Mouse (Mus musculus) limb, embryonic 15.5 days (tissue): Measurements from ENCODE around the gene Avpi1. TPM values are rescaled to one million over a fixed set of nuclear protein-coding genes. Genes with fewer than 3 reads are reported as not detected.
A peak's percentile ranks its signal among the peaks of the same experiment; 100 is the strongest.

Source experiments
- ATAC-seq: fragments of 200-750 bp; cut with Nextera tagmentation; 2 replicates; pipeline ENCODE4 v1.8.0; 2017; ENCODE audit warnings: low read depth, moderate TSS enrichment; ENCODE audit not compliant: insufficient number of reproducible peaks, low FRiP score, low TSS enrichment
- H3K27ac ChIP-seq: fragments of 300-500 bp; sonication (generic); 2 replicates; pipeline ENCODE4 v1.5.1; 2015; ENCODE audit warnings: moderate library complexity, mild to moderate bottlenecking, inconsistent platforms
- H3K27me3 ChIP-seq: fragments of 300-500 bp; sonication (generic); 2 replicates; pipeline ENCODE4 v1.6.1; 2015; ENCODE audit warnings: inconsistent platforms
- H3K36me3 ChIP-seq: fragments of 300-500 bp; sonication (generic); 2 replicates; pipeline ENCODE4 v1.6.1; 2015; ENCODE audit warnings: inconsistent platforms
- H3K4me1 ChIP-seq: fragments of 300-500 bp; sonication (generic); 2 replicates; pipeline ENCODE4 v1.6.1; 2015; ENCODE audit warnings: inconsistent platforms
- H3K4me2 ChIP-seq: fragments of 300-500 bp; sonication (generic); 2 replicates; pipeline ENCODE4 v1.6.1; 2015; ENCODE audit warnings: mild to moderate bottlenecking, inconsistent platforms
- H3K4me3 ChIP-seq: fragments of 300-500 bp; sonication (generic); 2 replicates; pipeline ENCODE4 v1.5.1; 2015; ENCODE audit warnings: mild to moderate bottlenecking, inconsistent platforms
- H3K9ac ChIP-seq: fragments of 300-500 bp; sonication (generic); 2 replicates; pipeline ENCODE4 v1.6.1; 2015; ENCODE audit warnings: inconsistent platforms
- H3K9me3 ChIP-seq: fragments of 300-500 bp; sonication (generic); 2 replicates; pipeline ENCODE4 v1.6.1; 2016; ENCODE audit warnings: inconsistent platforms
- WGBS: fragments of 180-500 bp; shearing (Covaris S2); methylation state at CpG from one replicate; pipeline ENCODE4 v1.1.7; 2015; 5-methylcytosine and 5-hydroxymethylcytosine counted together
- polyA plus RNA-seq: library from polyadenylated mRNA; unstranded; fragments of >200 nt; fragmentation: Nextera tagmentation; extraction: Ambion mirVana; gene quantifications from 2 replicates; pipeline ENCODE4 v1.2.1, GENCODE M21; 2015

The Avpi1 gene
- polyA plus RNA-seq, 1 experiment from 2014 or later = 38.7 TPM

DNA sequence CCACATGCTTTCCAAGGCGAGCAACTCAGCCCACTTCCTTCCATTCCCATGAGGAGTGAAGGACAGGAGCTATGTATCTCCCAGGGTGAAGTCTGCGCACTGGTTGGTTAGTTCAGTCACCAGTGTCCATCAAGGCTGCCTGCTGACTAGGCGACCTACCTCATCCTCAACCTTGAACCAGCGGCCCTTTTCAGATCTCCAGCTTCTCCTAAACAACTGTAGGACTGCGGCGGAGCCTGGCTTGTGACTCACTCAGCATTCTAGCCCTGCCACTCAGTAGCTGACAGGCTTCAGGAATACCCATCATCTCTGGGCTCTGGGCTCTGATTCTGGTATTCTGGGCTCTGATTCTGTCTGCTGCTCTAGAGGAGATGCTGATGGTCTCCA, 2.6 kb downstream of the Avpi1 start:
- Histone ChIP-seq H3K4me2 (no peak overlapping the region), H3K4me1 (peaks cover 33% of the 10 kb centered on the region), H3K4me3 (no peak overlapping the region), H3K27me3 (no peaks in the 10 kb centered on the region), H3K36me3 (peaks cover 40% of the 10 kb centered on the region), H3K9ac (no peak overlapping the region), H3K27ac (no peak overlapping the region), H3K9me3 (no peaks in the 10 kb centered on the region)
- WGBS = 92% methylated on average over 6 of the region's 6 CpGs
- ATAC-seq = no peak

DNA sequence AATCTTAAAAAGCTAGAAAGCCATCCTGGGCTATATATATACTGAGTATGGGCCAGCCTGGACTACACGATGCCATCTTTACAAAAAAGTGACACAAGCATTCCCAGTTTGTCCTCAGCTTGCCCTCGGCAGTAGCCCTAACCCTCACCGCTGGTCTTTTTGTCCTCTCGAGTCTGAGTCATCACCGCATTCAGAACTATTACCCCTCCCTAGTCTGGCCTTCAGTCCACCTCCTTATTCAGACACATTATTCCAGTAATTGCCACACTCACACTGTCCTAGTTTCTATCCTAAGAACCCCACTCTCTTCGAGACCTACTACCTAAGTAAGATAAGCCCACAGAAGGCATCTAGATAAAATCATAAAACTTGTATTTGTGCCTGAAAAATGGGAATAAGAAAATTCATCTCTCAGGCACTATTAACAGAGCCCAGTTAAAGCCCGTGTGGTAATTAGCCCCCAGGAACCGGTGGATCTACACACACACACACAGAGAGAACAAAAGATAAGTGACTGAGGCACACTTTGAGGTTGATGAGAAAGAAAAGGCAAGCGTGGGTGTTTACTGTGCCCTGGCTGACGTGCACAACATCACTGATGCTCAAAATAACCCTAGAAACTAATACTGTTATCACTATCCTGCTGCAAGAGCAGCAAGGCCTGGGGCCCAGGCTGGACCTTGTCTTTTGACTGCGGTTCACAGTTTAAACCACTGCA, 3.2 kb downstream of the Avpi1 start:
- no peaks in the 10 kb centered on the region for H3K9me3 ChIP-seq
- no peak overlapping the region for H3K9ac ChIP-seq
- H3K4me3 ChIP-seq = no peak overlapping the region
- H3K27ac ChIP-seq = no peak overlapping the region
- H3K4me2 ChIP-seq = no peak overlapping the region
- peaks cover 45% of the 10 kb centered on the region for H3K36me3 ChIP-seq
- H3K4me1 ChIP-seq = peaks cover 30% of the 10 kb centered on the region
- 87% methylated on average over 11 of the region's 11 CpGs for WGBS
- ATAC-seq = no peak
- H3K27me3 ChIP-seq = no peaks in the 10 kb centered on the region

GRCm38 (mm10) chr19:42124684-42125083, 4.2 kb downstream of the Avpi1 start:
- H3K9ac ChIP-seq = no peak overlapping the region
- 83% methylated on average over 13 of the region's 13 CpGs for WGBS
- H3K4me3 ChIP-seq = no peak overlapping the region
- no peak for ATAC-seq
- peaks cover 20% of the 10 kb centered on the region for H3K4me1 ChIP-seq
- no peaks in the 10 kb centered on the region for H3K9me3 ChIP-seq
- H3K4me2 ChIP-seq = no peak overlapping the region
- no peaks in the 10 kb centered on the region for H3K27me3 ChIP-seq
- H3K36me3 ChIP-seq = peaks cover 54% of the 10 kb centered on the region
- H3K27ac ChIP-seq = no peak overlapping the region

DNA sequence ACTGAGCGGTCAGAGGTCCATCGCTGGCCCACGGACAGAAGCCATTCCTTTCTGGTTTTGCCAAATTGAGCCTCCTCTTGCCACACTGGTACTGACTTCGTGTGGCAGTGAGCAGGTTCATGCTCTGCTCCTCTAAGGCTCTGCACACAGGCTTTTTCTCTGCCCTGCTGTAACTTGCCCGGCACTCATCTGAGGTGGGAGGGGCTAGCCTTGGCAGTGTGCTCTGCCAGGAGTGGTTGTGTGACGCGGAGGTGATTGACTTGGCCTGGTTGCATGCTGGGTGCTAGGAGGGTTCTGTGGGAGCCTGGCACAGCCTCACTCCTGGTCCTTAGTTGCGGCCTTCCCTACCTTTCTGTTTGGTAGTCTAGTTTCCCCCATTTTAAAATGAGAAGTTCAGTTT, 8.4 kb downstream of the Avpi1 start:
- no peaks in the 10 kb centered on the region for H3K9me3 ChIP-seq
- H3K27me3 ChIP-seq = no peaks in the 10 kb centered on the region
- WGBS = 85% methylated on average over 8 of the region's 8 CpGs
- no peak overlapping the region for H3K27ac ChIP-seq
- no peak for ATAC-seq
- H3K4me2 ChIP-seq = no peak overlapping the region
- H3K4me3 ChIP-seq = no peak overlapping the region
- no peak overlapping the region for H3K9ac ChIP-seq
- peaks cover 92% of the 10 kb centered on the region for H3K36me3 ChIP-seq
- H3K4me1 ChIP-seq = no peaks in the 10 kb centered on the region

DNA sequence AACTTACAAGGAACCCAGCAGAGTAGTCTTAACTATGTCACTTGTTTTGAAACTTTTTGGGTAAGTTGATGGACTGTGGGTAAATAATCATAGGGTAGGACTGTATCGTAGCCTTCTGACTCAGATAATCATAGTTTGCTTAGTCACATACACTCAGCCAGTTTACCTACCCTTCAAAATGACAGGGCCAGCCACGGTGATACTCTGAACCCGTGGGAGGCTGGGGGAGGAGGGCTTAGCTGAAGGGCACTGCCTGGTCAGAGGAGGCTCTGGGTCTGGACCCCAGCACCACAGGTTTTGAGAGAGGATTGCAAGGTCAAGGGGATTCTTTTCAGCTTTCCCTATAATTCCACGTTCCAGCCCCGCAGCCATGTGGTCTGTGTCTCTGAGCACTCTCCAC, 10.3 kb downstream of the Avpi1 start:
- no peak overlapping the region for H3K4me2 ChIP-seq
- H3K4me1 ChIP-seq = no peaks in the 10 kb centered on the region
- H3K36me3 ChIP-seq = peaks cover 89% of the 10 kb centered on the region
- ATAC-seq = no peak
- no peaks in the 10 kb centered on the region for H3K9me3 ChIP-seq
- H3K9ac ChIP-seq = no peak overlapping the region
- no peak overlapping the region for H3K4me3 ChIP-seq
- WGBS = 89% methylated on average over 5 of the region's 5 CpGs
- H3K27me3 ChIP-seq = no peaks in the 10 kb centered on the region
- H3K27ac ChIP-seq = no peak overlapping the region

DNA sequence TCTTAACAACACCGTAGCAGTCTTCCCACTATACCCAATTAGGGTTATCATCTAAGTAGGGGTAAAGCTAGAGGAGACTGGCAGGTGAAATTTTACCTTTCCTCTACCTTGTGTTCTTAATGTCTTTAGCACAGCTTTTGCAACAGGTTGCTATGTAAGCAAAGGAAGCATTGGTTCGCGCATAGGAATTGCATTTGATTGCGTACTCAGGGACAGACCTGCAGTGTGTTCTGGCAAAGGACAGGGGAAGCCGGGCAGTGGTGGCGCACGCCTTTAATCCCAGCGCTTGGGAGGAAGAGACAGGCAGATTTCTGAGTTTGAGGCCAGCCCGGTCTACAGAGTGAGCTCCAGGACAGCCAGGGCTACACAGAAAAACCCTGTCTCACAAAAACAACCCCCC, 10.7 kb downstream of the Avpi1 start:
- Histone ChIP-seq H3K4me3 (no peak overlapping the region), H3K27me3 (no peaks in the 10 kb centered on the region), H3K9ac (no peak overlapping the region), H3K36me3 (peaks cover 89% of the 10 kb centered on the region), H3K4me1 (no peaks in the 10 kb centered on the region), H3K9me3 (no peaks in the 10 kb centered on the region), H3K27ac (no peak overlapping the region), H3K4me2 (no peak overlapping the region)
- 91% methylated on average over 9 of the region's 9 CpGs for WGBS
- ATAC-seq = no peak

DNA sequence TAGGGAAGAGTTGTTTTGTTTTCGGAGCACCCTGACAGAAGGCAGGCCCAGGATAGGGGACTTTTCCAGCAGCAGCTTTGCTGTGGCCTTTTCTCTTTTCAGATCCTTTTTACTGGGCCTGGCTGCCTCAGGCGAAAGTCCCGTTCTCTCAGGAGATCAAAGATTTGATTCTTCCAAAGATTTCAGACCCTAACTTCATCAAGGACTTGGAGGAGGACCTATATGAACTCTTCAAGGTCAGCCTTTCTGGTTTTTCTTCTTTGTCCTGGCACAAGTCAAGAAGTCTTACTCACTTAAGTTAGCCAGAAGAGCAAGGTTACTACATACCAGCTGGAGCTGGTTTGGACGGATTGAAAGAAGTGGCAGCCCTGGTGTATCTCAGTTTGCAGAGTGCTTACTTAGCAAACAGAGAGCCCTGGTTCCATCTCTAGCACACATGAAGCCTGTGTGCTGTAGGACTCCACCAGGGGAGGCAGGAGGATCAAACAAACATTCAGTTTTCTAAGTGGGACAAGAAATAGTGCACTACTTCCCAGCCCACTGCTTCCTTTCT, 13.0 kb downstream of the Avpi1 start:
- no peak for ATAC-seq
- Histone ChIP-seq H3K36me3 (peaks cover 71% of the 10 kb centered on the region), H3K27ac (no peak overlapping the region)

DNA sequence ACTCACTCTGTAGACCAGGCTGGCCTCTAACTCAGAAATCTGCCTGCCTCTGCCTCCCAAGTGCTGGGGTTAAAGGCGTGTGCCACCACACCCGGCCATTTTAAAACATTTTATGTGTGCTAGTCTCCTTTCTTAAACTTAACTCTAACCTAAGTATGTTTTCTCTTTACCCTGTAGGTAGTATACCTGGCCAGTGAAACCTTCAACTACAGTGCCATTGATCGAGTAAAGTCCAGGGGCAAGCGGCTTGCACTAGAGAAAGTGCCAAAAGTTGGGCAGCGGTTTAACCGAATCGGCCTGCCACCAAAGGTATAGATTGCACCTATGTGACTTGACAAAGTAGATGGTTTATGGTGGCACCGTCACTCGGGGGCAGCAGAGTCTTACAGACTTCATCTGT, 24.2 kb downstream of the Avpi1 start:
- Histone ChIP-seq H3K4me3 (no peak overlapping the region), H3K36me3 (peaks cover 56% of the 10 kb centered on the region), H3K27me3 (no peaks in the 10 kb centered on the region), H3K9ac (no peak overlapping the region), H3K4me2 (no peak overlapping the region), H3K9me3 (no peaks in the 10 kb centered on the region), H3K4me1 (no peaks in the 10 kb centered on the region), H3K27ac (no peak overlapping the region)
- no peak for ATAC-seq
- 95% methylated on average over 9 of the region's 9 CpGs for WGBS

More for the DNA sequence above, 13.0 kb downstream of the Avpi1 start:
- Histone ChIP-seq H3K9ac (no peak overlapping the region), H3K27me3 (no peaks in the 10 kb centered on the region), H3K4me3 (no peak overlapping the region), H3K4me1 (no peaks in the 10 kb centered on the region), H3K4me2 (no peak overlapping the region), H3K9me3 (no peaks in the 10 kb centered on the region)
- 86% methylated on average over 4 of the region's 4 CpGs for WGBS

- H3K36me3 ChIP-seq = peaks cover 41% of the 10 kb centered on the region
- WGBS = 79% methylated on average over 3 of the region's 3 CpGs
Observed at GRCm38 (mm10) chr19:42099406-42099805, 29.5 kb downstream of the Avpi1 start.

GRCm38 (mm10) chr19:42090637-42091141, 38.2 kb downstream of the Avpi1 start:
- H3K27me3 ChIP-seq = no peaks in the 10 kb centered on the region
- H3K9me3 ChIP-seq = no peaks in the 10 kb centered on the region
- H3K4me3 ChIP-seq = peak overlapping the region; percentile 96
- H3K4me1 ChIP-seq = peaks cover 29% of the 10 kb centered on the region
- H3K36me3 ChIP-seq = peaks cover 5% of the 10 kb centered on the region; the same call in 1 of the 2 replicates
- peak overlapping the region; percentile 70 for H3K4me2 ChIP-seq
- peak overlapping the region; percentile 87 for H3K9ac ChIP-seq
- under 1% methylated on average over 52 of the region's 52 CpGs for WGBS
- peak overlapping the region; percentile 94 for H3K27ac ChIP-seq
- peak; percentile 52 for ATAC-seq

More at GRCm38 (mm10) chr19:42099406-42099805, 29.5 kb downstream of the Avpi1 start:
- H3K9ac ChIP-seq = no peak overlapping the region
- H3K27ac ChIP-seq = no peak overlapping the region
- 0 out of 2 replicates have a peak, but pooled peaks cover under 1% of the 10 kb centered on the region for H3K4me1 ChIP-seq
- H3K9me3 ChIP-seq = no peaks in the 10 kb centered on the region
- ATAC-seq = no peak
- no peaks in the 10 kb centered on the region for H3K27me3 ChIP-seq
- H3K4me3 ChIP-seq = no peak overlapping the region
- H3K4me2 ChIP-seq = no peak overlapping the region

GRCm38 (mm10) chr19:42089748-42090595, 38.9 kb downstream of the Avpi1 start, which contains the start of gene Pi4k2a:
Gene Pi4k2a (plus strand): TSS chr19:42090470.
- Histone ChIP-seq H3K4me2 (peak within 1 kb of the TSS; percentile 70), H3K9ac (peak within 1 kb of the TSS; percentile 87), H3K27me3 (no peaks in the 10 kb centered on the region), H3K36me3 (no peaks in the 10 kb centered on the region), H3K4me3 (peak within 1 kb of the TSS; percentile 96), H3K27ac (peak within 1 kb of the TSS; percentile 94), H3K4me1 (peaks cover 32% of the 10 kb centered on the region), H3K9me3 (no peaks in the 10 kb centered on the region)
- ATAC-seq = peak; percentile 100
- under 1% methylated on average over 55 of the region's 55 CpGs for WGBS
